In the genomic region with DNA sequence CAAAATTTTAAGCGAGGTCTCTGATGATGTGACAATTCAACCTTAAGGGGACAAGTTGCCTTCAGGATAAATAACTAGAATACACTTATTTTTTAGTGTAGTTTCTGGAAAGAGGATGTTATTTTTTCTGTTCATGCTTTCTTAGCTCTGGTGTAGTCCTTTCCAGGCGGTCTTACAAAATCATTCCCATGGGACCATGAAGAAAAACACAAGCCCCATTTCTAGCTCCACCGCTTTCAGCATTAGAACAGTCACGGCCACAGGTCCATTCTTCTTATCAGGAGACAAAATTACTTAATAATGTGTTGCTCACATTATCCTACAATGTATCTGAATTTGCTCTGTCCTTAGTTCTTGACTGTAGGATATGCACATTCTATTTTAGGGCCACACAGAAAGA, we compare ENCODE assay signal across 31 mouse cellular contexts. TPM values are rescaled to one million over a fixed set of nuclear protein-coding genes. Genes with fewer than 3 reads are reported as not detected.
DNase-seq lines count a peak whose midpoint lies in the region; ATAC-seq and TF ChIP-seq lines count a peak whose summit lies in the region.
"Had no signal": no experiment of that assay in that cellular context is flagged by ENCODE, and none has a peak within 500 bp of the region (broad histone marks: within the 10 kb centered on the region; RNA-seq: fewer than 3 reads in every experiment).

No protein-coding gene starts in this region.

- peaks cover 7% of the 10 kb centered on the region; the same call in 1 of the 2 replicates for H3K4me1 ChIP-seq in heart, adult 2 months (ENCODE audit: control insufficient read depth, insufficient read depth, low read length)
- no peaks in the 10 kb centered on the region for H3K4me1 ChIP-seq in heart, embryonic 10.5 days
- no peaks in the 10 kb centered on the region for H3K4me1 ChIP-seq in midbrain, embryonic 11.5 days (ENCODE audit: control insufficient read depth, insufficient read depth, low read length)
- H3K4me1 ChIP-seq in midbrain, embryonic 14.5 days (ENCODE audit: control insufficient read depth, insufficient read depth, low read length) = no peaks in the 10 kb centered on the region
- H3K4me1 ChIP-seq: forebrain, embryonic 12.5 days; forebrain, embryonic 15.5 days; heart, embryonic 15.5 days; intestine, embryonic 15.5 days had no signal

- intact Hi-C loops in gastrocnemius, adult 2 months (cut with DNase I) = no loop called here
- intact Hi-C loops in heart, adult 2 months (cut with DNase I) = no loop called here

- no peak overlapping the region for H3K4me2 ChIP-seq in midbrain, embryonic 11.5 days
- no peak overlapping the region for H3K4me2 ChIP-seq in midbrain, embryonic 14.5 days (ENCODE audit: low read length)
- H3K4me2 ChIP-seq: embryonic facial prominence, embryonic 13.5 days; forebrain, embryonic 12.5 days; forebrain, embryonic 15.5 days; heart, embryonic 11.5 days; heart, embryonic 15.5 days; hindbrain, embryonic 13.5 days; intestine, embryonic 15.5 days had no signal

- no peaks in the 10 kb centered on the region for H3K27me3 ChIP-seq in heart, adult 2 months (ENCODE audit: control insufficient read depth, insufficient read depth, low read length)
- no peaks in the 10 kb centered on the region for H3K27me3 ChIP-seq in heart, embryonic 10.5 days (ENCODE audit: insufficient read depth, poor library complexity, severe bottlenecking)
- no peaks in the 10 kb centered on the region for H3K27me3 ChIP-seq in midbrain, embryonic 11.5 days (ENCODE audit: control insufficient read depth, insufficient read depth, low read length)
- H3K27me3 ChIP-seq in midbrain, embryonic 14.5 days (ENCODE audit: control insufficient read depth, insufficient read depth, low read length) = no peaks in the 10 kb centered on the region
- H3K27me3 ChIP-seq: CH12.LX; embryonic facial prominence, embryonic 13.5 days; forebrain, embryonic 12.5 days; forebrain, embryonic 15.5 days; heart, embryonic 15.5 days; hindbrain, embryonic 13.5 days; intestine, embryonic 15.5 days; Patski had no signal

- WGBS in heart, adult 2 months = 59% methylated on average over 4 of the region's 4 CpGs
- WGBS in heart, embryonic 10.5 days = 76% methylated on average over 4 of the region's 4 CpGs
- WGBS in midbrain, embryonic 11.5 days = 88% methylated on average over 4 of the region's 4 CpGs
- 92% methylated on average over 4 of the region's 4 CpGs for WGBS in midbrain, embryonic 14.5 days

- no peak for TF ChIP-seq CTCF in gastrocnemius, adult 2 months (IDR thresholded peaks at IDR 0.05)
- no peak for TF ChIP-seq CTCF in heart, adult 2 months (IDR thresholded peaks at IDR 0.05)

- H3K36me3 ChIP-seq in heart, adult 2 months (ENCODE audit: control insufficient read depth, insufficient read depth, low read length) = no peaks in the 10 kb centered on the region; the same call in 1 of the 2 replicates
- H3K36me3 ChIP-seq in heart, embryonic 10.5 days = no peaks in the 10 kb centered on the region
- no peaks in the 10 kb centered on the region for H3K36me3 ChIP-seq in midbrain, embryonic 11.5 days (ENCODE audit: control insufficient read depth, insufficient read depth, low read length)
- H3K36me3 ChIP-seq in midbrain, embryonic 14.5 days (ENCODE audit: control insufficient read depth, insufficient read depth, low read length) = no peaks in the 10 kb centered on the region
- H3K36me3 ChIP-seq: embryonic facial prominence, embryonic 13.5 days; forebrain, embryonic 12.5 days; forebrain, embryonic 15.5 days; G1E; heart, embryonic 15.5 days; hindbrain, embryonic 10.5 days; hindbrain, embryonic 13.5 days; intestine, embryonic 15.5 days had no signal

- no peak for TF ChIP-seq POLR2A in heart, adult 2 months (IDR thresholded peaks at IDR 0.05; ENCODE audit: insufficient read depth, low read depth, low read length)

- H3K9ac ChIP-seq in heart, adult 2 months (ENCODE audit: low read depth, low read length) = no peak overlapping the region
- H3K9ac ChIP-seq in midbrain, embryonic 11.5 days (ENCODE audit: low read length) = no peak overlapping the region
- no peak overlapping the region for H3K9ac ChIP-seq in midbrain, embryonic 14.5 days (replicated peaks; ENCODE audit: low read length)
- H3K9ac ChIP-seq: embryonic facial prominence, embryonic 13.5 days; forebrain, embryonic 12.5 days; forebrain, embryonic 15.5 days; heart, embryonic 15.5 days; hindbrain, embryonic 13.5 days; intestine, embryonic 15.5 days had no signal

- no peak for ATAC-seq in midbrain, embryonic 11.5 days (ENCODE audit: low FRiP score)
- ATAC-seq in midbrain, embryonic 14.5 days (ENCODE audit: low FRiP score, low TSS enrichment) = no peak
- ATAC-seq: forebrain, embryonic 15.5 days; hindbrain, embryonic 16.5 days; intestine, embryonic 15.5 days; Patski had no signal

- H3K4me3 ChIP-seq in gastrocnemius, adult 2 months = no peak overlapping the region
- H3K4me3 ChIP-seq in heart, adult 2 months = no peak overlapping the region
- no peak overlapping the region for H3K4me3 ChIP-seq in heart, embryonic 10.5 days
- H3K4me3 ChIP-seq in midbrain, embryonic 11.5 days (ENCODE audit: low read depth, low read length) = no peak overlapping the region
- H3K4me3 ChIP-seq in midbrain, embryonic 14.5 days (replicated peaks; ENCODE audit: low read depth, low read length) = no peak overlapping the region
- H3K4me3 ChIP-seq: embryonic facial prominence, embryonic 10.5 days; embryonic facial prominence, embryonic 13.5 days; erythroblast, embryonic 14.5 days; forebrain, embryonic 12.5 days; forebrain, embryonic 15.5 days; heart, embryonic 15.5 days; hindbrain, embryonic 10.5 days; hindbrain, embryonic 13.5 days; intestine, embryonic 15.5 days had no signal

- H3K27ac ChIP-seq in gastrocnemius, adult 2 months = peak overlapping the region; percentile 48
- H3K27ac ChIP-seq in heart, adult 2 months = peak overlapping the region; percentile 36
- H3K27ac ChIP-seq in heart, embryonic 10.5 days = no peak overlapping the region
- H3K27ac ChIP-seq in midbrain, embryonic 11.5 days (ENCODE audit: low read depth, low read length) = no peak overlapping the region
- H3K27ac ChIP-seq in midbrain, embryonic 14.5 days (replicated peaks; ENCODE audit: low read depth, low read length) = no peak overlapping the region
- H3K27ac ChIP-seq: embryonic facial prominence, embryonic 10.5 days; embryonic facial prominence, embryonic 13.5 days; forebrain, embryonic 12.5 days; forebrain, embryonic 15.5 days; heart, embryonic 15.5 days; hindbrain, embryonic 10.5 days; hindbrain, embryonic 13.5 days; intestine, embryonic 15.5 days had no signal

- H3K9me3 ChIP-seq in heart, embryonic 10.5 days = no peaks in the 10 kb centered on the region
- no peaks in the 10 kb centered on the region for H3K9me3 ChIP-seq in midbrain, embryonic 11.5 days (ENCODE audit: control insufficient read depth, low read length)
- H3K9me3 ChIP-seq in midbrain, embryonic 14.5 days (ENCODE audit: control insufficient read depth, low read length) = no peaks in the 10 kb centered on the region
- H3K9me3 ChIP-seq: embryonic facial prominence, embryonic 10.5 days; embryonic facial prominence, embryonic 13.5 days; forebrain, embryonic 12.5 days; forebrain, embryonic 15.5 days; G1E; heart, embryonic 15.5 days; hindbrain, embryonic 10.5 days; hindbrain, embryonic 13.5 days; intestine, embryonic 15.5 days had no signal

- DNase-seq in gastrocnemius, adult 2 months = no peak
- DNase-seq in gastrocnemius, adult 18-20 months (ENCODE audit: low spot score) = no peak
- DNase-seq in heart, adult 2 months = peak in 1 of 2 experiments; percentile 17
- DNase-seq in heart, embryonic 10.5 days (ENCODE audit: low spot score) = no peak
- DNase-seq in midbrain, embryonic 11.5 days (ENCODE audit: low spot score, missing footprints) = peak; percentile 77
- DNase-seq in midbrain, embryonic 14.5 days = no peak
- DNase-seq: adrenal gland, postnatal 25 days; B cell, adult 2 months; cerebellum, adult 11-12 months; cerebellum, adult 8-10 months; cerebellum, postnatal 10 days; cerebellum, postnatal 36 days; embryo, embryonic 11 days; gastrocnemius, postnatal 14 days; heart, postnatal 36 days; kidney, adult 11 months; kidney, adult 8-10 months had no signal

- no peak for TF ChIP-seq EP300 in heart, adult 2 months (IDR thresholded peaks at IDR 0.05; ENCODE audit: insufficient read depth, low read depth, low read length)

- H3K79me2 ChIP-seq in heart, adult 2 months (replicated peaks; ENCODE audit: control insufficient read depth, insufficient read depth, low read length) = no peaks in the 10 kb centered on the region

RNA-seq across cellular contexts. Expression of gene Arhgap42, which starts 46.2 kb away (rescaled TPM):
- total RNA-seq in gastrocnemius, adult 2 months (2021) = 1 to 10 TPM; 4.4 to 7.9 TPM
- 1 to 10 TPM; 4.0 to 5.6 TPM for total RNA-seq in gastrocnemius, adult 18-20 months (2021)
- total RNA-seq in heart, adult 2 months (2021) = 1 to 10 TPM; 8.0 to 8.3 TPM
- 1.7 and 4.1 TPM in 2 replicates for polyA plus RNA-seq in heart, adult 2 months (2012; rRNA removed)
- 11.2 and 23.5 TPM in 2 replicates for polyA plus RNA-seq in heart, embryonic 10.5 days (2016; fragmentation: Nextera tagmentation; extraction: Ambion mirVana)
- polyA plus RNA-seq in midbrain, embryonic 11.5 days (2014; fragmentation: Nextera tagmentation; extraction: Ambion mirVana) = 22.4 and 25.1 TPM in 2 replicates
- polyA plus RNA-seq in midbrain, embryonic 14.5 days (2014; fragmentation: Nextera tagmentation; extraction: Ambion mirVana) = 10.5 and 16.8 TPM in 2 replicates
- total RNA-seq: CH12.LX had no signal
- polyA plus RNA-seq: G1E had no signal

Comparison
In these comparisons a context has a peak if more than half of its experiments do, and no peak if none do; other contexts are left out.
1. H3K27ac ChIP-seq: peak in gastrocnemius, adult 2 months (single experiment) and heart, adult 2 months (single experiment); none in heart, embryonic 10.5 days (single experiment), midbrain, embryonic 11.5 days (single experiment) and midbrain, embryonic 14.5 days (single experiment).